Mouse (Mus musculus): ENCODE results near the gene Sept9.

Sept9 gene

GRCm38 (mm10) chr11:117199282-117200175, at the start of gene Sept9:
Sept9 (plus strand) TSS chr11:117199661.
- DNase-seq (ENCODE audit: low spot score in 2 of 2): no peak

GRCm38 (mm10) chr11:117150467-117150966, 48.9 kb upstream of the Sept9 start:
- no peak for DNase-seq (ENCODE audit: low spot score in 2 of 2)

- no peak for DNase-seq (ENCODE audit: low spot score in 2 of 2)
Observed at GRCm38 (mm10) chr11:117151461-117151860, 48.0 kb upstream of the Sept9 start.

- no peak for DNase-seq (ENCODE audit: low spot score in 2 of 2)
Observed at GRCm38 (mm10) chr11:117152541-117152940, 46.9 kb upstream of the Sept9 start.

GRCm38 (mm10) chr11:117153553-117153952, 45.9 kb upstream of the Sept9 start:
- DNase-seq (ENCODE audit: low spot score in 2 of 2): no peak

GRCm38 (mm10) chr11:117154088-117154815, 45.2 kb upstream of the Sept9 start:
- DNase-seq (ENCODE audit: low spot score in 2 of 2): no peak

GRCm38 (mm10) chr11:117156725-117157124, 42.7 kb upstream of the Sept9 start:
- no peak for DNase-seq (ENCODE audit: low spot score in 2 of 2)

GRCm38 (mm10) chr11:117158343-117158742, 41.1 kb upstream of the Sept9 start:
- DNase-seq (ENCODE audit: low spot score in 2 of 2): no peak

GRCm38 (mm10) chr11:117159257-117159945, 40.1 kb upstream of the Sept9 start:
- no peak for DNase-seq (ENCODE audit: low spot score in 2 of 2)

GRCm38 (mm10) chr11:117159946-117160307, 39.5 kb upstream of the Sept9 start:
- DNase-seq (ENCODE audit: low spot score in 2 of 2): no peak

GRCm38 (mm10) chr11:117160791-117161190, 38.7 kb upstream of the Sept9 start:
- no peak for DNase-seq (ENCODE audit: low spot score in 2 of 2)

GRCm38 (mm10) chr11:117161574-117161973, 37.9 kb upstream of the Sept9 start:
- no peak for DNase-seq (ENCODE audit: low spot score in 2 of 2)

GRCm38 (mm10) chr11:117163098-117163497, 36.4 kb upstream of the Sept9 start:
- no peak for DNase-seq (ENCODE audit: low spot score in 2 of 2)

- DNase-seq (ENCODE audit: low spot score in 2 of 2): no peak
Observed at GRCm38 (mm10) chr11:117163771-117164170, 35.7 kb upstream of the Sept9 start.

GRCm38 (mm10) chr11:117168278-117169087, 31.0 kb upstream of the Sept9 start:
- DNase-seq (ENCODE audit: low spot score in 2 of 2): no peak

GRCm38 (mm10) chr11:117169088-117169635, 30.3 kb upstream of the Sept9 start:
- no peak for DNase-seq (ENCODE audit: low spot score in 2 of 2)

GRCm38 (mm10) chr11:117169801-117170565, 29.5 kb upstream of the Sept9 start:
- DNase-seq (ENCODE audit: low spot score in 2 of 2): no peak

- no peak for DNase-seq (ENCODE audit: low spot score in 2 of 2)
Observed at GRCm38 (mm10) chr11:117174098-117174892, 25.2 kb upstream of the Sept9 start.

- no peak for DNase-seq (ENCODE audit: low spot score in 2 of 2)
Observed at GRCm38 (mm10) chr11:117174924-117175323, 24.5 kb upstream of the Sept9 start.

All from frontal cortex, postnatal 25 days (tissue).